Mouse (Mus musculus): ENCODE results near the gene Cdcp1. TPM values are rescaled to one million over a fixed set of nuclear protein-coding genes. Genes with fewer than 3 reads are reported as not detected.

Cdcp1 gene
- total and polyA plus RNA-seq, 3 experiments = 0.11 TPM; not detected in 2

GRCm38 (mm10) chr9:123247992-123248391, 32.2 kb upstream of the Cdcp1 start:
- ATAC-seq (ENCODE audit: extremely low read depth, insufficient number of reproducible peaks, low FRiP score, poor library complexity, severe bottlenecking) (no peak), DNase-seq (ENCODE audit: low spot score) (no peak)
- H3K36me3 ChIP-seq (replicated peaks) = no peaks in the 10 kb centered on the region
- H3K4me3 ChIP-seq (ENCODE audit: low read depth, low read length) = no peak overlapping the region
- TF ChIP-seq GATA2 (IDR thresholded peaks at IDR 0.05; ENCODE audit: borderline replicate concordance, low read depth, low read length) = no peak
- TF ChIP-seq GATA1 (IDR thresholded peaks at IDR 0.05; ENCODE audit: borderline replicate concordance, low read length) = no peak
- TF ChIP-seq CTCF (IDR thresholded peaks at IDR 0.05; ENCODE audit: low read depth, low read length) = no peak
- TF ChIP-seq TAL1 (conservative IDR thresholded peaks at IDR 0.05; ENCODE audit: low read depth, low read length) = no peak
- no peak for TF ChIP-seq POLR2AphosphoS5 (IDR thresholded peaks at IDR 0.05; ENCODE audit: insufficient replicate concordance, low read depth, low read length)
- peaks cover 15% of the 10 kb centered on the region for H3K27me3 ChIP-seq (ENCODE audit: insufficient read depth, low read length)
- H3K4me1 ChIP-seq (ENCODE audit: insufficient read depth, low read depth, low read length) = peaks cover 4% of the 10 kb centered on the region; the same call in 1 of the 2 replicates
- no peaks in the 10 kb centered on the region for H3K9me3 ChIP-seq (replicated peaks)

- DNase-seq (ENCODE audit: low spot score) = no peak
- no peaks in the 10 kb centered on the region for H3K9me3 ChIP-seq (replicated peaks)
Observed at GRCm38 (mm10) chr9:123245146-123245545, 29.3 kb upstream of the Cdcp1 start.

GRCm38 (mm10) chr9:123243988-123244387, 28.1 kb upstream of the Cdcp1 start:
- no peak for DNase-seq (ENCODE audit: low spot score)
- no peak overlapping the region for H3K4me3 ChIP-seq (ENCODE audit: low read depth, low read length)
- no peak for TF ChIP-seq GATA2 (IDR thresholded peaks at IDR 0.05; ENCODE audit: borderline replicate concordance, low read depth, low read length)
- no peak for TF ChIP-seq POLR2AphosphoS5 (IDR thresholded peaks at IDR 0.05; ENCODE audit: insufficient replicate concordance, low read depth, low read length)
- TF ChIP-seq TAL1 (conservative IDR thresholded peaks at IDR 0.05; ENCODE audit: low read depth, low read length) = no peak
- no peak for TF ChIP-seq CTCF (IDR thresholded peaks at IDR 0.05; ENCODE audit: low read depth, low read length)
- no peak for TF ChIP-seq GATA1 (IDR thresholded peaks at IDR 0.05; ENCODE audit: borderline replicate concordance, low read length)

More at GRCm38 (mm10) chr9:123245146-123245545, 29.3 kb upstream of the Cdcp1 start:
- H3K27me3 ChIP-seq (ENCODE audit: insufficient read depth, low read length) = peaks cover 18% of the 10 kb centered on the region
- no peak for ATAC-seq (ENCODE audit: extremely low read depth, insufficient number of reproducible peaks, low FRiP score, poor library complexity, severe bottlenecking)
- H3K4me3 ChIP-seq (ENCODE audit: low read depth, low read length) = no peak overlapping the region
- no peaks in the 10 kb centered on the region for H3K4me1 ChIP-seq (ENCODE audit: insufficient read depth, low read depth, low read length)
- TF ChIP-seq GATA2 (IDR thresholded peaks at IDR 0.05; ENCODE audit: borderline replicate concordance, low read depth, low read length) (no peak), CTCF (IDR thresholded peaks at IDR 0.05; ENCODE audit: low read depth, low read length) (no peak), GATA1 (IDR thresholded peaks at IDR 0.05; ENCODE audit: borderline replicate concordance, low read length) (no peak), TAL1 (conservative IDR thresholded peaks at IDR 0.05; ENCODE audit: low read depth, low read length) (no peak), POLR2AphosphoS5 (IDR thresholded peaks at IDR 0.05; ENCODE audit: insufficient replicate concordance, low read depth, low read length) (no peak)
- no peaks in the 10 kb centered on the region for H3K36me3 ChIP-seq (replicated peaks)

GRCm38 (mm10) chr9:123241191-123241590, 25.4 kb upstream of the Cdcp1 start:
- Histone ChIP-seq H3K4me1 (ENCODE audit: insufficient read depth, low read depth, low read length) (no peaks in the 10 kb centered on the region), H3K9me3 (replicated peaks) (no peaks in the 10 kb centered on the region), H3K27me3 (ENCODE audit: insufficient read depth, low read length) (peaks cover 18% of the 10 kb centered on the region), H3K36me3 (replicated peaks) (no peaks in the 10 kb centered on the region), H3K4me3 (ENCODE audit: low read depth, low read length) (no peak overlapping the region)
- DNase-seq (ENCODE audit: low spot score) = no peak
- no peak for ATAC-seq (ENCODE audit: extremely low read depth, insufficient number of reproducible peaks, low FRiP score, poor library complexity, severe bottlenecking)
- TF ChIP-seq TAL1 (conservative IDR thresholded peaks at IDR 0.05; ENCODE audit: low read depth, low read length) (no peak), CTCF (IDR thresholded peaks at IDR 0.05; ENCODE audit: low read depth, low read length) (no peak)

More at GRCm38 (mm10) chr9:123243988-123244387, 28.1 kb upstream of the Cdcp1 start:
- no peak for ATAC-seq (ENCODE audit: extremely low read depth, insufficient number of reproducible peaks, low FRiP score, poor library complexity, severe bottlenecking)
- no peaks in the 10 kb centered on the region for H3K4me1 ChIP-seq (ENCODE audit: insufficient read depth, low read depth, low read length)
- H3K9me3 ChIP-seq (replicated peaks) = no peaks in the 10 kb centered on the region
- H3K36me3 ChIP-seq (replicated peaks) = no peaks in the 10 kb centered on the region
- peaks cover 18% of the 10 kb centered on the region for H3K27me3 ChIP-seq (ENCODE audit: insufficient read depth, low read length)

GRCm38 (mm10) chr9:123240751-123241150, 24.9 kb upstream of the Cdcp1 start:
- TF ChIP-seq CTCF (IDR thresholded peaks at IDR 0.05; ENCODE audit: low read depth, low read length) (no peak), POLR2AphosphoS5 (IDR thresholded peaks at IDR 0.05; ENCODE audit: insufficient replicate concordance, low read depth, low read length) (no peak), GATA1 (IDR thresholded peaks at IDR 0.05; ENCODE audit: borderline replicate concordance, low read length) (no peak), GATA2 (IDR thresholded peaks at IDR 0.05; ENCODE audit: borderline replicate concordance, low read depth, low read length) (no peak), TAL1 (conservative IDR thresholded peaks at IDR 0.05; ENCODE audit: low read depth, low read length) (no peak)
- Histone ChIP-seq H3K9me3 (replicated peaks) (no peaks in the 10 kb centered on the region), H3K27me3 (ENCODE audit: insufficient read depth, low read length) (peaks cover 16% of the 10 kb centered on the region), H3K4me1 (ENCODE audit: insufficient read depth, low read depth, low read length) (no peaks in the 10 kb centered on the region), H3K4me3 (ENCODE audit: low read depth, low read length) (no peak overlapping the region), H3K36me3 (replicated peaks) (no peaks in the 10 kb centered on the region)
- DNase-seq (ENCODE audit: low spot score) (no peak), ATAC-seq (ENCODE audit: extremely low read depth, insufficient number of reproducible peaks, low FRiP score, poor library complexity, severe bottlenecking) (no peak)

- H3K4me1 ChIP-seq (ENCODE audit: insufficient read depth, low read depth, low read length) = no peaks in the 10 kb centered on the region
- H3K9me3 ChIP-seq (replicated peaks) = no peaks in the 10 kb centered on the region
- H3K27me3 ChIP-seq (ENCODE audit: insufficient read depth, low read length) = peaks cover 12% of the 10 kb centered on the region
- no peak for ATAC-seq (ENCODE audit: extremely low read depth, insufficient number of reproducible peaks, low FRiP score, poor library complexity, severe bottlenecking)
- no peak overlapping the region for H3K4me3 ChIP-seq (ENCODE audit: low read depth, low read length)
- TF ChIP-seq GATA2 (IDR thresholded peaks at IDR 0.05; ENCODE audit: borderline replicate concordance, low read depth, low read length) (no peak), GATA1 (IDR thresholded peaks at IDR 0.05; ENCODE audit: borderline replicate concordance, low read length) (no peak), POLR2AphosphoS5 (IDR thresholded peaks at IDR 0.05; ENCODE audit: insufficient replicate concordance, low read depth, low read length) (no peak), TAL1 (conservative IDR thresholded peaks at IDR 0.05; ENCODE audit: low read depth, low read length) (no peak), CTCF (IDR thresholded peaks at IDR 0.05; ENCODE audit: low read depth, low read length) (no peak)
- no peaks in the 10 kb centered on the region for H3K36me3 ChIP-seq (replicated peaks)
- DNase-seq (ENCODE audit: low spot score) = no peak
Observed at GRCm38 (mm10) chr9:123240271-123240670, 24.4 kb upstream of the Cdcp1 start.

All from G1E (cell line).